In genomic region chr12:98766241-98766640, GRCm38 (mm10) we compare ENCODE assay signal across 25 mouse cellular contexts.
"Had no signal": no experiment of that assay in that cellular context is flagged by ENCODE, and none has a peak within 500 bp of the region (broad histone marks: within the 10 kb centered on the region; RNA-seq: fewer than 3 reads in every experiment).

No protein-coding gene starts in this region.

- H3K4me3 ChIP-seq: heart, adult 2 months; heart, embryonic 13.5 days; heart, embryonic 15.5 days; hindbrain, embryonic 13.5 days; hindbrain, embryonic 15.5 days; kidney, embryonic 15.5 days; limb, embryonic 13.5 days; limb, embryonic 15.5 days; liver, embryonic 12.5 days had no signal

- ATAC-seq: hindbrain, postnatal 0 days; liver, embryonic 12.5 days had no signal

- H3K27ac ChIP-seq: heart, adult 2 months; heart, embryonic 13.5 days; heart, embryonic 15.5 days; hindbrain, embryonic 13.5 days; hindbrain, embryonic 15.5 days; hindbrain, postnatal 0 days; kidney, embryonic 15.5 days; kidney, postnatal 0 days; limb, embryonic 13.5 days; limb, embryonic 15.5 days; liver, embryonic 12.5 days; liver, embryonic 14.5 days had no signal

- DNase-seq: gastrocnemius, postnatal 14 days; gastrocnemius, postnatal 36 days; heart, adult 11 months; heart, adult 2 months; heart, postnatal 14 days; heart, postnatal 36 days; kidney, adult 11 months; kidney, adult 2 months; kidney, adult 9 months; kidney, postnatal 14 days; kidney, postnatal 36 days; layer of hippocampus, adult 9-11 months; layer of hippocampus, postnatal 36 days; left cerebral cortex, postnatal 4 days had no signal
